Comparison of ENCODE assay signal across 9 mouse cellular contexts in genomic region chr6:14522742-14523141, GRCm38 (mm10).
DNase-seq lines count a peak whose midpoint lies in the region; ATAC-seq and TF ChIP-seq lines count a peak whose summit lies in the region.
"Had no signal": no experiment of that assay in that cellular context is flagged by ENCODE, and none has a peak within 500 bp of the region (broad histone marks: within the 10 kb centered on the region; RNA-seq: fewer than 3 reads in every experiment).

No protein-coding gene starts in this region.

- H3K4me1 ChIP-seq in forebrain, postnatal 0 days (ENCODE audit: insufficient read depth), result no peaks in the 10 kb centered on the region
- no peaks in the 10 kb centered on the region for H3K4me1 ChIP-seq in forebrain, embryonic 15.5 days
- no peaks in the 10 kb centered on the region for H3K4me1 ChIP-seq in neural tube, embryonic 15.5 days
- no peaks in the 10 kb centered on the region for H3K4me1 ChIP-seq in forebrain, embryonic 10.5 days

- H3K36me3 ChIP-seq in forebrain, postnatal 0 days (ENCODE audit: insufficient read depth), result no peaks in the 10 kb centered on the region
- no peaks in the 10 kb centered on the region for H3K36me3 ChIP-seq in forebrain, embryonic 15.5 days
- no peaks in the 10 kb centered on the region for H3K36me3 ChIP-seq in neural tube, embryonic 15.5 days
- no peaks in the 10 kb centered on the region for H3K36me3 ChIP-seq in forebrain, embryonic 10.5 days (replicated peaks)

- 28% methylated on average over 2 of the region's 2 CpGs for WGBS in forebrain, postnatal 0 days
- 28% methylated on average over 2 of the region's 2 CpGs for WGBS in forebrain, embryonic 15.5 days
- 22% methylated on average over 2 of the region's 2 CpGs for WGBS in neural tube, embryonic 15.5 days
- 24% methylated on average over 2 of the region's 2 CpGs for WGBS in forebrain, embryonic 10.5 days

- TF ChIP-seq CTCF in forebrain, postnatal 0 days (IDR thresholded peaks at IDR 0.05; ENCODE audit: low read depth), result peak; percentile 55
- TF ChIP-seq CTCF in brain, embryonic 14.5 days (IDR thresholded peaks at IDR 0.05; ENCODE audit: borderline replicate concordance, extremely low read depth, insufficient read depth, insufficient read length), result peak; percentile 65; the same call in 1 of the 2 replicates

- ATAC-seq in forebrain, postnatal 0 days, result no peak
- no peak for ATAC-seq in forebrain, embryonic 15.5 days (replicated peaks)
- ATAC-seq in CD4-positive, CD25-positive, alpha-beta regulatory T cell, adult 4 months, result peak; percentile 43
- ATAC-seq in neural tube, embryonic 15.5 days (ENCODE audit: low FRiP score), result no peak

- no peak for TF ChIP-seq POLR2A in brain, embryonic 14.5 days (IDR thresholded peaks at IDR 0.05; ENCODE audit: borderline replicate concordance, extremely low read depth, insufficient read depth, insufficient read length, poor library complexity, severe bottlenecking)

- no peak for DNase-seq in forebrain, postnatal 0 days
- peak; percentile 6 to 32 for DNase-seq in left cerebral cortex, postnatal 14 days (ENCODE audit: low spot score in 2 of 2)
- DNase-seq in left cerebral cortex, postnatal 36 days (ENCODE audit: low spot score in 2 of 2), result no peak
- peak; percentile 34 for DNase-seq in brain, embryonic 14.5 days (ENCODE audit: low read depth)
- DNase-seq in forebrain, embryonic 10.5 days (ENCODE audit: extremely low spot score, low spot score), result no peak
- DNase-seq: gastrocnemius, postnatal 25 days had no signal

- intact Hi-C loops in left cerebral cortex, postnatal 14 days (cut with DNase I), result no loop called here
- intact Hi-C loops in left cerebral cortex, postnatal 36 days (cut with DNase I), result no loop called here

- H3K4me3 ChIP-seq in forebrain, postnatal 0 days (ENCODE audit: low read depth, low read length), result no peak overlapping the region
- H3K4me3 ChIP-seq in forebrain, embryonic 15.5 days, result no peak overlapping the region
- no peak overlapping the region for H3K4me3 ChIP-seq in neural tube, embryonic 15.5 days (replicated peaks)
- H3K4me3 ChIP-seq in forebrain, embryonic 10.5 days, result no peak overlapping the region

- H3K9ac ChIP-seq in forebrain, postnatal 0 days, result no peak overlapping the region
- no peak overlapping the region for H3K9ac ChIP-seq in forebrain, embryonic 15.5 days (replicated peaks)
- no peak overlapping the region for H3K9ac ChIP-seq in neural tube, embryonic 15.5 days (replicated peaks)

- H3K27ac ChIP-seq in forebrain, postnatal 0 days (ENCODE audit: low read depth, low read length), result no peak overlapping the region
- H3K27ac ChIP-seq in forebrain, embryonic 15.5 days (replicated peaks), result no peak overlapping the region
- no peak overlapping the region for H3K27ac ChIP-seq in neural tube, embryonic 15.5 days (replicated peaks)
- H3K27ac ChIP-seq in forebrain, embryonic 10.5 days, result no peak overlapping the region

- no peaks in the 10 kb centered on the region for H3K27me3 ChIP-seq in forebrain, postnatal 0 days (ENCODE audit: insufficient read depth, low read length)
- no peaks in the 10 kb centered on the region for H3K27me3 ChIP-seq in forebrain, embryonic 15.5 days
- H3K27me3 ChIP-seq in neural tube, embryonic 15.5 days (replicated peaks), result no peaks in the 10 kb centered on the region
- H3K27me3 ChIP-seq in forebrain, embryonic 10.5 days (ENCODE audit: poor library complexity, severe bottlenecking), result no peaks in the 10 kb centered on the region

- H3K9me3 ChIP-seq in forebrain, postnatal 0 days (ENCODE audit: low read length), result no peaks in the 10 kb centered on the region
- H3K9me3 ChIP-seq in forebrain, embryonic 15.5 days, result no peaks in the 10 kb centered on the region
- no peaks in the 10 kb centered on the region for H3K9me3 ChIP-seq in neural tube, embryonic 15.5 days (replicated peaks)
- H3K9me3 ChIP-seq in forebrain, embryonic 10.5 days, result no peaks in the 10 kb centered on the region

- no peak overlapping the region for H3K4me2 ChIP-seq in forebrain, postnatal 0 days (ENCODE audit: low read depth)
- H3K4me2 ChIP-seq in forebrain, embryonic 15.5 days (replicated peaks), result no peak overlapping the region
- no peak overlapping the region for H3K4me2 ChIP-seq in neural tube, embryonic 15.5 days

Comparison
In these comparisons a context has a peak if more than half of its experiments do, and no peak if none do; other contexts are left out.
1. DNase-seq: peak in left cerebral cortex, postnatal 14 days (2 of 2) and brain, embryonic 14.5 days (single experiment); none in forebrain, postnatal 0 days (single experiment), left cerebral cortex, postnatal 36 days (0 of 2) and forebrain, embryonic 10.5 days (single experiment).